Mouse (Mus musculus) midbrain, embryonic 11.5 days (tissue): Measurements from ENCODE around the gene Bmp5. TPM values are rescaled to one million over a fixed set of nuclear protein-coding genes. Genes with fewer than 3 reads are reported as not detected.

ENCODE experiments used
- ATAC-seq: fragments of 200-750 bp; cut with Nextera tagmentation; 2 replicates; pipeline ENCODE4 v1.8.0; 2017; ENCODE audit warnings: moderate TSS enrichment, moderate library complexity; ENCODE audit not compliant: low FRiP score
- DNase-seq: peaks from one replicate; pipeline ENCODE4 v3.0.0; 2015; ENCODE audit warnings: low spot score; ENCODE audit errors: missing footprints
- H3K27ac ChIP-seq: fragments of 300-500 bp; sonication (generic); 2 replicates; pipeline ENCODE4 v1.5.1; 2014; ENCODE audit warnings: low read depth, low read length
- H3K27me3 ChIP-seq: fragments of 300-500 bp; sonication (generic); 2 replicates; pipeline ENCODE4 v1.6.1; 2014; ENCODE audit warnings: mild to moderate bottlenecking, low read length, moderate library complexity, mixed read lengths; ENCODE audit not compliant: control insufficient read depth, insufficient read depth
- H3K36me3 ChIP-seq: fragments of 300-500 bp; sonication (generic); 2 replicates; pipeline ENCODE4 v1.6.1; 2014; ENCODE audit warnings: mild to moderate bottlenecking, low read length, moderate library complexity, mixed read lengths; ENCODE audit not compliant: control insufficient read depth, insufficient read depth
- H3K4me1 ChIP-seq: fragments of 300-500 bp; sonication (generic); 2 replicates; pipeline ENCODE4 v1.6.1; 2014; ENCODE audit warnings: low read length; ENCODE audit not compliant: control insufficient read depth, insufficient read depth
- H3K4me2 ChIP-seq: fragments of 300-500 bp; sonication (generic); 2 replicates; pipeline ENCODE4 v1.6.1; 2014; ENCODE audit warnings: mild to moderate bottlenecking, moderate library complexity
- H3K4me3 ChIP-seq: fragments of 300-500 bp; sonication (generic); 2 replicates; pipeline ENCODE4 v1.5.1; 2014; ENCODE audit warnings: low read depth, low read length
- H3K9ac ChIP-seq: fragments of 300-500 bp; sonication (generic); 2 replicates; pipeline ENCODE4 v1.6.1; 2014; ENCODE audit warnings: low read length
- H3K9me3 ChIP-seq: fragments of 300-500 bp; sonication (generic); 2 replicates; pipeline ENCODE4 v1.6.1; 2016; ENCODE audit warnings: low read length; ENCODE audit not compliant: control insufficient read depth
- WGBS: fragments of 180-500 bp; shearing (Covaris S2); extraction: QIAGEN DNeasy Blood & Tissue Kit; methylation state at CpG from one replicate; pipeline ENCODE4 v1.1.7; 2014; 5-methylcytosine and 5-hydroxymethylcytosine counted together
- polyA plus RNA-seq: library from polyadenylated mRNA; unstranded; fragments of >200 nt; fragmentation: Nextera tagmentation; extraction: Ambion mirVana; gene quantifications from 2 replicates; pipeline ENCODE4 v1.2.1, GENCODE M21; 2014

Bmp5 gene
- polyA plus RNA-seq, 1 experiment from 2014 or later = 3.4 TPM

DNA sequence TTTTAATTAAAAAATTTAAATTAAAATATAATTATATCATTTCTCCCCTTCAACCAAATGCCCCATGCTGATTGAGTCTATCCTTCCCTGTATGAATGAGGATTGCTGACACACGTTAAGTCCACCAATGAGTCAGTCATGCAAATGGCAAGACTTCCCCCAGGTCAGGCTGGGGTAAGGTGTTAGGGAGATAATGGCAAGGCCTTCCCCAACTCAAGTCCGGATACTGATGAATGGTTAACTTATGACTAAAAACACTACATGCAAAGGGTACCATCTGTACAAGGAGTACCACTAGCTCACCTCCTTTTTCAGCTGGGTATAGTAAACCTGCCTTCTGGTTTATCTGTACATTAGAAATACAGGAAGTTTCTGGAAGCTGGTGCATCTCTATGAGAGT is 83.8 kb downstream of the Bmp5 start:
- ATAC-seq (no peak), DNase-seq (peak; percentile 21)
- no peaks in the 10 kb centered on the region for H3K36me3 ChIP-seq
- no peak overlapping the region for H3K9ac ChIP-seq
- no peak overlapping the region for H3K4me2 ChIP-seq
- 73% methylated on average over 2 of the region's 2 CpGs for WGBS
- H3K9me3 ChIP-seq = no peaks in the 10 kb centered on the region
- H3K4me3 ChIP-seq = no peak overlapping the region
- no peaks in the 10 kb centered on the region for H3K27me3 ChIP-seq
- no peak overlapping the region for H3K27ac ChIP-seq
- no peaks in the 10 kb centered on the region for H3K4me1 ChIP-seq

DNA sequence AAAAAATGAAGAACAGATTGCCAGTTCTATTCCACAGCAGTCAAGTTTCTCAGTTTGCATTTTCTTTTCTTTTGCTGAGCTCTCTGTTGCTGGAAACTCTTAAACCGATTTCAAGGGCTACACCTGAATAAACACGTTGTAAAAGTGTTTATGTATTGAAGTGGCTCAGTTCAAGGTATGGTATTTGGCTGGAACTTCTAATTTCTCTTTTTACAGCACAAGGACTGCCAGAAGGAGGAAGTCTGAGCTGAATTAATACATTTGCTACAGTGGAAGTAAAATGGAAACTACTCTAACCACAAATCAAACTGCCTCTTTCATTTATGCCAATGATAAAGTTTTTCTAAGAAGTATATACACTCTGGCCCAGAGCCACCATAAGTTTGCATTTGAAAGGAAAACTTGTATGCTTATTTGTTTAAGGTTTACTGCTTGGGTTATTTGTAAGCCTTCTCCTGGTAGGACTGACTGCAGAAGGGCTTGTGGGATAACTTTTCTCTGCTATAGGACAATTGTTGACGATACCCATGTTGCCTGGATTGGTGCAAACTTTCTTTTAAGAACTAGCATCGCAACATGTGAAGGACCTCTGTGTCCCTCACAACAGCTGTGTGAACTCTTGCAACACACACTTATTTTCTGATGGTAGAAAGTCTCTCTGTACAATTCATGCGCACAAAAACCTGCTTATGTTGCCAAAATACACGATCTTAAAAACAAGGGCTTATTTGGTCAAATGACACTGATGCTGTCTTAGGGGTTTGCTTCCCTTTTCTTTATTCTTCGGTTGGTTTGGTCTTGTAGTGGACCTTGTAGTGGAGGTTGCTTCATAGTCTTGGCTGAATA is 95.4 kb downstream of the Bmp5 start:
- H3K9ac ChIP-seq = no peak overlapping the region
- no peaks in the 10 kb centered on the region for H3K27me3 ChIP-seq
- DNase-seq (no peak), ATAC-seq (no peak)
- H3K9me3 ChIP-seq = no peaks in the 10 kb centered on the region
- H3K27ac ChIP-seq = no peak overlapping the region
- 79% methylated on average over 7 of the region's 7 CpGs for WGBS
- H3K4me3 ChIP-seq = no peak overlapping the region
- H3K4me2 ChIP-seq = no peak overlapping the region
- no peaks in the 10 kb centered on the region for H3K36me3 ChIP-seq
- H3K4me1 ChIP-seq = no peaks in the 10 kb centered on the region

DNA sequence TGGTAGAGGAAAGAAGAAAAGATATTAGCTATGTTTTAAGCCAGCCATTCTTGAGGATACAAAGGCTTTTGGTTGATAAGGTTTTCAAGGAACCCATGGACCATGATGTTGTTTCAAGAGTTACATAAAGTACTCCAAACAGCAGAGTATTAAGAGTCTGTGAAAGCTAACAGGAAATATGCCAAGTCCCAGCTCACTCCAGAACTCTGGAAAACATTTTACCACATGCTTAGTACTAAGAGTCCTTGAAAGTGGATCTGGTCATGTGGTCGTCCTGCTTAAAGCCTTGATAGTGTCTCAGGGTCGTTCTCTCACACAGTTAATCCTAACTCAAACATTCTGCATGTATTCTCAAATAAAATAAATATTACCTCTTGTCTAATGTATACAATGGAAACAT is 101.2 kb downstream of the Bmp5 start:
- no peaks in the 10 kb centered on the region for H3K9me3 ChIP-seq
- no peaks in the 10 kb centered on the region for H3K27me3 ChIP-seq
- H3K9ac ChIP-seq = no peak overlapping the region
- H3K27ac ChIP-seq = no peak overlapping the region
- no peak overlapping the region for H3K4me2 ChIP-seq
- DNase-seq = no peak
- 69% methylated on average over 2 of the region's 2 CpGs for WGBS
- H3K36me3 ChIP-seq = no peaks in the 10 kb centered on the region
- no peak for ATAC-seq
- H3K4me1 ChIP-seq = no peaks in the 10 kb centered on the region
- no peak overlapping the region for H3K4me3 ChIP-seq

DNA sequence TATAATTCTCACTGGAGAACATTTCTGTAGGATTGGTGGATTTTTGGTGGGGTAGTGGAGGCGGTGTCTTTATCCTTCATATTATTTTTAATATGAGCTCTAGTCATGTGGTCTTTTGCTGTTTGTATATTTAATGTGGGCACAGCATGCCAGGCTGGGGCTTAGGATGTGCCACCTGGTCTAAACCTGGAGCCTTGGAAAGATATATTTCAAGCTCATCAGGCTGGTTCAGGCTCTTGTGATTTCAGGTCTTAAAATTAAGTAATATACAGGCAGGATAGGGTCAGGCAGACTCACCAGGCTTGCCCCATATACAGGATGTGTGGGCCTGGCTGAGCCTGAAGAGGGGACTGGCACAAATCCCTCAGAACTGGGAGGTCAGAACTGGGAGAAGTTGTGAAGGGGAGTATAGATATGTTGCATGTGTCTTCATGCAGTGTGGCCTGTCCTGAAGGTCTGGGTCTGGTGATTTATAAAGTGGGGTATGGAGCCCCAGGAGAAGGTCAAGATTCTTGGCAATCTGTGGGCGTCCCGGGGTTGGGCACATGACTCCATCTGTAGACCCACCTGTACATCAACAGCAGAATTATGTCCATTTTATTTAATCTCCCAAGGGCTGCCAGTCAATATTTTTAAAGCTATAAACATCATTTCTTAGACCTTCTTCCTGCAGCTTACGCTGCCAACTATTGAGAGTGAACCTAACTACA is 108.5 kb downstream of the Bmp5 start:
- 98% methylated on average over 4 of the region's 4 CpGs for WGBS
- Histone ChIP-seq H3K4me1 (no peaks in the 10 kb centered on the region), H3K9ac (no peak overlapping the region), H3K4me2 (no peak overlapping the region), H3K36me3 (no peaks in the 10 kb centered on the region), H3K4me3 (no peak overlapping the region), H3K27me3 (no peaks in the 10 kb centered on the region), H3K27ac (no peak overlapping the region), H3K9me3 (no peaks in the 10 kb centered on the region)
- ATAC-seq (no peak), DNase-seq (no peak)

DNA sequence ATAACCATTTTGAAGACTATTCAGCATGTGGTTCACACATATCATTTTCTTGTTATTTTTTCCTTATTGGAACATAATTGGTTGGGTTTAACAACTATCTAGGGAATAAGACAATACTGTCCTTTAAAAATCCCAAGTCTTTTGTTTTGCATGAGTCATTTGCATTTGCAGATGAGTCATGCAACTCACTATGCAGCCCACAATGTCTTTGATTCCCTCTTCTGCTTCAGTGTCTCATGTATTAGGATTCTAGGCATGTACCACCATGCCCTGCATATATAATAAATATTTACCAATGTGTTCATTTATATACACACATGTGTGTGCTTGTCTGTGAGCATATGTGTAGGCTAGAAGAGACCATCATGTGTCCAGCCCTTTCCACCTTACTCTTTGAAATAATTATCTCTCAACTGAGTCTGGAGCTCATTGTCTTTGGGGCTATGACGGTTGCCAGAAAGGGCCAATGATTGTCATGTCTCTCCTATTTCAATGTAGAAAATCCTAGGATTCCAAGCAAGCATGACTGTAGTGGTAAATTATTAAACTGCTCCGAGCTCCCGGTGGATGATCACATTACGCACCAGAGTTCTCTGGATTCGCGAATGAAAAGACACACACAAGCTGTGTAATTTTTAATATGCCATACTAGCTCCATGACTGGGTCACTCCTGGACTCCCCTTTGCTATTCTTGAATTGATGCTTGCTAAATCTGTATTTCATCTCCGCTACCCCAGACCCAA is 111.8 kb downstream of the Bmp5 start:
- no peaks in the 10 kb centered on the region for H3K9me3 ChIP-seq
- H3K27me3 ChIP-seq = no peaks in the 10 kb centered on the region
- H3K4me2 ChIP-seq = no peak overlapping the region

DNA sequence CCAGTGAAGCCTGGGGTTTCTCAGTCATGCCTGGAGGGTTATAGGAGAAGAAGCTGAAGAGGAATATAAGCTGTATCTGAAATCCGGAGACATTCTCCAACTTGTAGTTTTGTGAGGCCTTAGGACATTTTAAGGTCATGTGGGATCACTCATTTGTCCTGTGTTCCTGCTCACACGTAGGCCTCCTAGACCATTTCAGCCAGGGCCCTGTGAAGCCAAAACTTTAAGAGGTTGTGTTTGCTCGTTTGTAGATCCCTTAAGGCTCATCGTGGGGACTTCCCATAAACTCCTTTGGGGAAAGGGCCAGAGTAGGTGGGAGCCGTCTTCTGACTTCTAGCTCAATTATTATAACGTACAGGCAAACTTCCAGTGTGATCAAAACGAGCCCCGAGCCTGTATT is 121.8 kb downstream of the Bmp5 start:
- Histone ChIP-seq H3K36me3 (no peaks in the 10 kb centered on the region; the same call in 1 of the 2 replicates), H3K27ac (no peak overlapping the region), H3K4me3 (no peak overlapping the region), H3K4me2 (no peak overlapping the region), H3K27me3 (no peaks in the 10 kb centered on the region), H3K9ac (no peak overlapping the region), H3K9me3 (no peaks in the 10 kb centered on the region), H3K4me1 (no peaks in the 10 kb centered on the region)
- 88% methylated on average over 8 of the region's 8 CpGs for WGBS
- ATAC-seq (no peak), DNase-seq (no peak)

More for the DNA sequence above, 111.8 kb downstream of the Bmp5 start:
- DNase-seq (no peak), ATAC-seq (no peak)
- Histone ChIP-seq H3K4me1 (no peaks in the 10 kb centered on the region), H3K36me3 (no peaks in the 10 kb centered on the region), H3K4me3 (no peak overlapping the region), H3K27ac (no peak overlapping the region), H3K9ac (no peak overlapping the region)
- WGBS = 96% methylated on average over 7 of the region's 7 CpGs

DNA sequence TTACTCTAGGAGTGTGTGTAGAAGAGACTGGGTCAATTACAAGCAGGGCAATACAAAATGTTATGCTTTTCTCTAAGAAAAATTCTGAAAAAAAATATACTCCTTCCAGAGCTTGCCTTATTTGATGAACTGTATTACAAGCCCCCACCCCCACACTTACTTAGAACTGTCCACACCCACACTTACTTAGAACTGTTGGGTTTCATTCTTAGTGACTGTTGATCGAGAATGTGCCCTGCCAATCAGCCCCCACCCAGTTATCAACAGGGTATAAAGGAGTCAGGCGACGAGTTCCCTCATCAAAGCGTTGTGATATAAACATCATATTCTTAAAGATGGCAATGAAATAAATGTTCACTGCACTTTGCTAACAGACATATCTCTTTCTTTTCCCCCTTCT is 122.9 kb downstream of the Bmp5 start:
- WGBS = 88% methylated on average over 4 of the region's 4 CpGs
- Histone ChIP-seq H3K9ac (no peak overlapping the region), H3K27me3 (no peaks in the 10 kb centered on the region), H3K4me1 (no peaks in the 10 kb centered on the region), H3K4me3 (no peak overlapping the region), H3K36me3 (no peaks in the 10 kb centered on the region; the same call in 1 of the 2 replicates), H3K4me2 (no peak overlapping the region), H3K9me3 (no peaks in the 10 kb centered on the region), H3K27ac (no peak overlapping the region)
- ATAC-seq (no peak), DNase-seq (no peak)

DNA sequence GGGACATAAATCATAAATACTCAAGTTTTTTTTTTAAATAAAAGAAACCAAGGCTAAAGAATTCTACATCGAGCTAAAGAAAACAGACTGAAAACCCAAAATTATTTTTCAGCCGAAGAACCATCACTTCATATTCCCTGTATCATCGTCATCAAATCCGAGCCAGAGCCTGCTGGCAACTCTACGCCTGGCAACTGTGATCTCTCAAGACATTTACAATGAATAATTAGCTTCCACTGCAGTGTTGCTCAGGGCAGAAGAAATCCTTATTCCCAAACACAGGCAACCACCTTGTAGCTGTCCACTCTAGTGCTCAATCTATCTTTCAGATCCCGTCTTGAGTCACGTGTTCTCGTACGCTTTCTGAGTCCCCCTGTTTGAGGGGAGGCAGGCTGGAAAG is 126.1 kb downstream of the Bmp5 start:
- DNase-seq (no peak), ATAC-seq (no peak)
- 88% methylated on average over 9 of the region's 9 CpGs for WGBS
- Histone ChIP-seq H3K4me2 (no peak overlapping the region), H3K4me3 (no peak overlapping the region), H3K4me1 (no peaks in the 10 kb centered on the region), H3K27ac (no peak overlapping the region), H3K36me3 (no peaks in the 10 kb centered on the region), H3K9ac (no peak overlapping the region), H3K9me3 (no peaks in the 10 kb centered on the region), H3K27me3 (no peaks in the 10 kb centered on the region)

DNA sequence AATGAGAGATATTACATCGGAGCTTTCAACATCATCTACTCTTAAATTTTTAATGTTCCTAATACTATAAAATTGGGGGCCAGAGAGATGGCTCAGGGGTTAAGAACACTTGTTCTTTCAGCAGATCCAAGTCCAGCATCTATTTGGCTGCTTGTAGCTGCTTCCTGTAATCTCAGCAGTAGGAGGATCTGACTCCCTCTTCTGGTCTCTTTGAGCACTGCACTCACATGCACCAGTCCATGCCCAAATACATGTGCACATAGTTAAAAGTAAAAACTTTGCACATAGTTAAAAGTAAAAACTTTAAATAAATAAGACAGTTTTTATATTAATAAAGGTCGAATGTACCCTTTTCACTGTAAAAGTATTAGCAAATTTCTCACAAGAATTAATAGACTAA is 130.3 kb downstream of the Bmp5 start:
- no peak overlapping the region for H3K9ac ChIP-seq
- H3K9me3 ChIP-seq = no peaks in the 10 kb centered on the region
- 61% methylated on average over 2 of the region's 2 CpGs for WGBS
- H3K27ac ChIP-seq = no peak overlapping the region
- no peaks in the 10 kb centered on the region for H3K4me1 ChIP-seq
- DNase-seq (peak; percentile 86), ATAC-seq (no peak)
- no peak overlapping the region for H3K4me2 ChIP-seq
- no peaks in the 10 kb centered on the region for H3K27me3 ChIP-seq
- no peak overlapping the region for H3K4me3 ChIP-seq
- H3K36me3 ChIP-seq = no peaks in the 10 kb centered on the region
